Mouse (Mus musculus) lung, postnatal 10 days (tissue): ENCODE data around the gene 2200002D01Rik.
A peak's percentile ranks its signal among the peaks of the same experiment; 100 is the strongest.
"Not testable (repeated sequence)": the region's sequence is repeated elsewhere in the genome, so short reads cannot be mapped to it uniquely, and the experiment has no call there.

Source experiments
- DNase-seq: peaks from one replicate; pipeline ENCODE4 v3.0.0; 2021

The 2200002D01Rik gene

GRCm38 (mm10) chr7:29234661-29235060 lies 13.6 kb downstream of the 2200002D01Rik start:
- no peak for DNase-seq

DNA sequence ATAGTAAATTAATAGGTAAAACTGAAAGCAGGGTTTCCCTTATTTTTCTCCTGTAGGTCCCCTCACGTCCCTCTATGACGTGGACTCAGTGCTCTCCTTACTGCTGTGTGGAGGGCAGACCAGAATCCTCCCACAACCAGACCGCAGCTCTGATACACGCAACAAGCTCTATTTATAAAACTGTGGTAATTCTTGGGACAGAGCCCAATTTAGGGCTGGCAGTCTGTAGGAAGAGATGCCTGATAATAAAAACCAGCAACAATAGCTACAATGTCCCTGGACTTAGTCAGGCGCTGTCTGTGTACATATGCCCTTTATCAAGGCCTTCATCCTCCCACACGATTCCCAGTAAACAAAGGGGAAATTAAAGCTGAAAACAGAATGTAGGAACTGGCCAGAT lies 14.5 kb downstream of the 2200002D01Rik start:
- DNase-seq, result peak; percentile 77

DNA sequence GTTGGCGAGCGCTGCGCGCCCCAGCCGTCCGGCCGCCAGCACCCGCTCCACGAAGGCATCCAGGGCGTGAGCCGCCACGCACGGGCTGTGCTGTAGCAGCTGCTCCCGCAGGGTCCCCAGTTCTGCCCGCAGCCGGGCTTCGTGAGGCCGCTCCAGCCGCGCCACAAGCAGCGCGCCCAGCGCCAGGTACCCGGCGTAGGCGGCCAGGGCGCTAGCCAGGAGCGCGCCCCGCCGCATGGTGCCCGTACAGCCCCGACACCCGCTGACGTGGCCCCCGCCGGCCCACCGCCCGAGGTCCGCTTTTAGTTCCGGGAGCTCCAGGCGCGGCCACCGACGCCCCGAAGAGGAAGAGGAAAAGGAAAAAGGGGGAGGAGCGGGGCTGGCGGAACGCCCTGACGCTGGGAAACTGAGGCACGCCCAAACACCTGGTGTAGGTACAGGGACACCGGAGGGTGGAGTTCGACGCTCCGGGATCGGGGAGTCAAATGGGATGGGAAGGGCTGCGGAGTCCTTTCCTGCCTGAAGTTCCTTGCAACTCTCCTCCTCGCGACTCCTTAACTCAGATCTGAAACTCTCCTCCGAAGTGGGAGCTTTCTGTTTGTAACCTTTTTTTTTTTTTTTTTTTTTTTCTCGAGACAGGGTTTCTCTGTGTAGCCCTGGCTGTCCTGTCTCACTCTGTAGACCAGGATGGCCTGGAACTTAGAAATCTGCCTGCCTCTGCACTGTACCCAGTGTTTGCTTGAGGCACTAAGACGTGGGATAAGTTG lies 15.8 kb downstream of the 2200002D01Rik start, which contains the start of gene Kcnk6:
Kcnk6 (minus strand) TSS at position 269 of the 767 bp plus-strand sequence.
- peak; percentile 73 for DNase-seq

DNA sequence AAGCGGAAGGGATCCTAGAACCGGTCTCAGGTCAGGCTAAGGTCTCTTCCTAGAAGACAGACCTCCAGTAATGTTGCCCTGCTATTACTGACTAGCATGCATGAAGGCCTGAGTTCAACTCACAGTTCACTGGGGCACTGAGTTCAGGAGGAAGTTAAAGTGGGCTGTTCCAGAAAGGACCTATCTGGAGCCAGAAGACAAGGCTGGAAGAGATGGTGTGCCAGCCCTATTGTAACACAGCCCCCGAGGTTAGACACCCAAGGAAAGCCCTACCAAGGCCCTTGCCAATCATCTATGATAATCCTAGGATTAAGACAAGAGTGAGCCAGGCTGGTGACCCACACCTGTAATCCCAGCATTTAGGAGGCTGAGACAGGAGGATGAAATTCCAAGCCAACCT lies 16.7 kb downstream of the 2200002D01Rik start:
- DNase-seq, result no peak

DNA sequence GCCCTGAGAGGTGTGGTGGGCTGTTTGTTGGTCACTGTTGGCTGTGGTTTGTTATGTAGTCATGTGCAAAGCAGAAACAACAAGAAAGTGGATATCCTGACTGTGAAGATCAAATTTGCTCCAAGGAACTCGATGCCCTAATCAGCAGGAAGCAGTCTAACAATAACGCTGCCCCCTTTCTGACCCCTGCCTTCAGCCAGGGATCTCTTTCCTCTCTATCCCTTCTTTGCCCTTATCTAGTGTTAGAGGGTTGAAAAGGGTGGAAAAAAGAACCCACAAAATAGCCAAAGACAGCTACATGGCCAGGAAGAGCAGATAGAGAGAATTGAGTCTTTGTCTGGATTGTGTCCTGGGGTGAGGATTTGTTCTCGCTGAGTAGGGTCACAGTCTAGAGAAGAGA lies 17.7 kb downstream of the 2200002D01Rik start:
- DNase-seq, result no peak

GRCm38 (mm10) chr7:29228202-29228601 lies 20.1 kb downstream of the 2200002D01Rik start:
- no peak for DNase-seq

DNA sequence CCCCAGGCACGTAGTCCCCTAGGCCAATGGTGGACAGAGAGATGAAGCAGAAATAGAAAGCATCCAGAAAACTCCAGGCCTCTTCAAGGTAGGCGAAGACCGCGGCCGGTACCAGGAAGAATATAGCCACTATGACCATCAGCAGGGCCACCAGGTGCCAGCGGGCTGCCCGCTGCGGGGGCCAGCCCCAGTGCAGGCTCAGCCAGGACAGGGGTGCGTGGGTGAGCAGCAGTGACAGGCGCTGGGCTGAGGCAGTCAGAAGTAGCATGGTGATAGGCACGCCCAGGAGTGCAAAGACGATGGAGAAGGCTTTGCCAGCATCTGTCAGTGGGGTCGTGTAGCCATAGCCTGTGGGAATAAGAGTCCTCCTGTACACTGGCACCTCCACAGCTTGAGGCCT lies 22.7 kb downstream of the 2200002D01Rik start:
- no peak for DNase-seq

- no peak for DNase-seq
Observed at GRCm38 (mm10) chr7:29224756-29225394, 23.4 kb downstream of the 2200002D01Rik start.

DNA sequence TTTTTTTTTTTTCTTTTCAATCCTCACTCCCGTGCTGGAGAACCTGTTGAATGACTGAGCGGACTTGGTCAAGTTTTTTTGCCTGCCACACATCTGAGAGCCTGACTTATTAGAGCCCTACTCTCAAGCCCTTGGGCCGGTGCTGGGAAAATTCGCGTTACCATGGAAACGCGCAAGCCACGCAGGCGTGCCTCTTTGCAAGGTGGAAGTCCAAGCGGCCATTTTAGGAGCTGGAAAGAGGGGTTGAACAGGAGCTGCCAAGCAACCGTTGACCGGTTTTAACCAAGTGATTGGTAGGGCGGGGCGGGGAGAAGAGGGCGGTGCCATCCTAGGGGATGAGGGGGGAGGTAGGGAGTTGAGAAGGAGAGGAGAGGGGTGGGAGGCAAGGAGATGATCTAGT lies 33.4 kb downstream of the 2200002D01Rik start:
- no peak for DNase-seq

GRCm38 (mm10) chr7:29214236-29214635 lies 34.0 kb downstream of the 2200002D01Rik start:
- DNase-seq, result no peak

DNA sequence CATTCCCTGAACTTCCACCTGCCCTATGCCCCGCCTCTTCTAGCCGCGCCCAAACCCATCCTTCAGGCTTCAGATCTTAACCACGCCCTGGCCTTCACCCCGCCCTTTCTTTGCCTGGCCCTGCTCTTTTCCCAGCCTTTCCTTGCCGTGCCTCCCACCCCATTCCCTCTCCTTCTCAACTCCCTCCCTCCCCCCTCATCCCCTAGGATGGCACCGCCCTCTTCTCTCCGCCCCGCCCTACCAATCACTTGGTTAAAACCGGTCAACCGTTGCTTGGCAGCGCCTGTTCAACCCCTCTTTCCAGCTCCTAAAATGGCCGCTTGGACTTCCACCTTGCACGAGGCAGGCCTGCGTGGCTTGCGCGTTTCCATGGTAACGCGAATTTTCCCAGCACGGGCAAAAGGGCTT lies 34.6 kb downstream of the 2200002D01Rik start, which contains the start of gene Catsperg1:
Catsperg1 (minus strand) TSS at position 361 of the 408 bp plus-strand sequence.
- peak; percentile 44 for DNase-seq

DNA sequence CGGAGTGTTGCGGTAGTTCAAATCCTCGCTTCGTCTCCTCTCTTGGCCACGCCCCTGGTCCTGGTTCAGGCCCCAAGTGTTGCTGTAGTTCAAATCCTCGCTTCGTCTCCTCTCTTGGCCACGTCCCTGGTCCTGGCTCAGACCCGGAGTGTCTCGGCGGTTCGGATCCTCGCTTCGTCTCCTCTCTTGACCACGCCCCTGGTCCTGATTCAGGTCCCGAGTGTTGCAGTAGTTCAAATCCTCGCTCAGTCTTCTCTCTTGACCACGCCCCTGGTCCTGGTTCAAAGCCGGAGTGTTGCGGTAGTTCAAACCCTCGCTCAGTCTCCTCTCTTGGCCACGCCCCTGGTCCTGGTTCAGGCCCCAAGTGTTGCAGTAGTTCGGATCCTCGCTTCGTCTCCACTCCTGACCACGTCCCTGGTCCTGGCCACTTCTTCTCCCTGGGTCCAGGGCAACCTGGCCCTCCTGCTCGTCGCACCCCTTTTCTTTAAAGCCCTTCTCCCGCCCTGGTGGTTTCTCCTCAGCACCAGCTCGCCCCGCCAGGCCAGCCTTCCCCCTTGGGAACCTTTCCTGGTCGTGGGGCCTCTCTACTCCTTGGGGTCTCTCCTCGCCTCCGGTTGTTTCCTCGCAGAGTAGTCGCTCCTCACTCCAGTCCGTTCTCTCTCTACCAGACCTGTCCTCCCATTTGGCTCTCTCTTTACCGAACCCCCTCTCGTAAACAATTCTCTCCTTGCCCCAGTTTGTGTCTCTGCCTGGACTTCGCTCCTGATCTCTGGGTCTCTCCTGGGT lies 35.3 kb downstream of the 2200002D01Rik start:
- peak; percentile 10 for DNase-seq

DNA sequence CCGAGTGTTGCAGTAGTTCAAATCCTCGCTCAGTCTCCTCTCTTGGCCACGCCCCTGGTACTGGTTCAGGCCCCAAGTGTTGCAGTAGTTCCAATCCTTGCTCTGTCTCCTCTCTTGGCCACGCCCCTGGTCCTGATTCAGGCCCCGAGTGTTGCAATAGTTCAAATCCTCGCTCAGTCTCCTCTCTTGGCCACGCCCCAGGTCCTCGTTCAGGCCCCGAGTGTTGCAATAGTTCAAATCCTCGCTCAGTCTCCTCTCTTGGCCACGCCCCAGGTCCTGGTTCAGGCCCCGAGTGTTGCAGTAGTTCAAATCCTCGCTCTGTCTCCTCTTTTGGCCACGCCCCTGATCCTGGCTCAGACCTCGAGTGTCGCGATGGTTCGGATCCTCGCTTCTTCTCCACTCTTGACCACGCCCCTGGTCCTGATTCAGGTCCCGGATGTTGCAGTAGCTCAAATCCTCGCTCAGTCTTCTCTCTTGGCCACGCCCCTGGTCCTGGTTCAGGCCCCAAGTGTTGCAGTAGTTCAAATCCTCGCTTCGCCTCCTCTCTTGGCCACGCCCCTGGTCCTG lies 36.0 kb downstream of the 2200002D01Rik start:
- peak; percentile 50 for DNase-seq

DNA sequence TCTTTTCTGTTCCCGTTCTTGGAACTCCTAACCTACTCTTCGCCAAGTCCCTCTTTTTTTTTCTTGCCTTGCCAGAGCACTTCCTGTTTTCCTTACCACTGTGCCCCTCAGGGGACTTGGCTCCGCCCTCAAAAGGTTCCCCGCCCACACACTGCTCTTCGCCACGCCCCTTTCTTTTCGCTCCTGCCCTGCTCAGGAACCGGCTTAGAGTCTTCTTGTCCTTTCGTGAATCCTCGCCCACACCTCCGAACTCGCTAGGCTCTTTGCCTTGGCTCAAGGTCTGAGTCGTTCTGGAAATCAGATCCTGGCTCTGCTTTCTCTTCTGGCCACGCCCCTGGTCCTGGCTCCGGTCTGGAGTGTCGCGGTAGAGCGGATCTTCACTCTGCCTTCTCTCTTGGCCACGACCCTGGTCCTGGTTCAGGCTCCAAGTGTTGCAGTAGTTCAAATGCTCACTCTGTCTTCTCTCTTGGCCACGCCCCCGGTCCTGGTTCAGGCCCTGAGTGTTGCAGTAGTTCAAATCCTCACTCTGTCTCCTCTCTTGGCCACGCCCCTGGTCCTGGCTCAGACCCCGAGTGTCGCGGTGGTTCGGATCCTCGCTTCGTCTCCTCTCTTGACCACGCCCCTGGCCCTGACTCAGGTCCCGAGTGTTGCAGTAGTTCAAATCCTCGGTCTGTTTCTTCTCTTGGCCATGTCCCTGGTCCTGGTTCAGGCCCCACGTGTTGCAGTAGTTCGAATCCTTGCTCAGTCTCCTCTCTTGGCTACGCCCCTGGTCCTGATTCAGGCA lies 36.7 kb downstream of the 2200002D01Rik start:
- peak; percentile 97 for DNase-seq

GRCm38 (mm10) chr7:29211013-29211412 lies 37.3 kb downstream of the 2200002D01Rik start:
- DNase-seq, result not testable (repeated sequence)

DNA sequence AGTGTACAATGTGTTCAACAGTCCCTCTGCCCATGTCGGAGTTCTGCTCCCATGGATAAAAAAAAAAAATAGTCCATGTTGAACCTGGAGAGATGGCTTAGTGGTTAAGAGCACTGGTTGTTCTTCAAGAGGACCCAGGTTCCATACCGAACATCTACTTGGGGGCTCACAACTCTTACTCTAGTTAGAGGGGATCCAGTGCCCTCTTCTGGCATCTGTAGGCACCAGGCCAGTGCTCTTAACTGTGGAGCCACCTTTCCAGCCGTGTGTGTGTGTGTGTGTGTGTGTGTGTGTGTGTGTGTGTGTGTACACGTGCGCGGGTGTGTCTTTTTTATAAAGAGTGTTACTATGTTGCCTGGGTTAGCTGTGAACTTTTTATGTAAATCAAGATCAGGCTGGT lies 45.7 kb downstream of the 2200002D01Rik start:
- no peak for DNase-seq
